Mouse (Mus musculus) right cerebral cortex, postnatal 14 days (tissue): Measurements from ENCODE around the gene Eef2.
"Not testable (repeated sequence)": the region's sequence is repeated elsewhere in the genome, so short reads cannot be mapped to it uniquely, and the experiment has no call there.

Experiments used
- DNase-seq: peaks from one replicate; pipeline ENCODE4 v3.0.0; 2022

The Eef2 gene

DNA sequence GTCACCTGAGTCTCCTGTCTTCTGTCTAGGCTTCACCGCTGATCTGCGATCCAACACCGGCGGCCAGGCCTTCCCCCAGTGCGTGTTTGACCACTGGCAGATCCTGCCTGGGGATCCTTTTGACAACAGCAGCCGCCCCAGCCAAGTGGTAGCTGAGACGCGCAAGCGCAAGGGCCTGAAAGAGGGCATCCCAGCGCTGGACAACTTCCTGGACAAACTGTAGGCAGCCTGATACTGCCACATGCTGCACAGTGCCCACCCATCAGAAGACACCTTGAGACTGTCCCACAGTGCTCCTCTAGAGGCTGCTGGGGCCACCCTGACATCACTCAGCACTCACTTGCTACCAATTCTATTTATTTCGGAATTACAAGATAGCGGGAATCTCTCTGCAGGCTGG, 5.4 kb downstream of the Eef2 start:
- DNase-seq, result not testable (repeated sequence)

DNA sequence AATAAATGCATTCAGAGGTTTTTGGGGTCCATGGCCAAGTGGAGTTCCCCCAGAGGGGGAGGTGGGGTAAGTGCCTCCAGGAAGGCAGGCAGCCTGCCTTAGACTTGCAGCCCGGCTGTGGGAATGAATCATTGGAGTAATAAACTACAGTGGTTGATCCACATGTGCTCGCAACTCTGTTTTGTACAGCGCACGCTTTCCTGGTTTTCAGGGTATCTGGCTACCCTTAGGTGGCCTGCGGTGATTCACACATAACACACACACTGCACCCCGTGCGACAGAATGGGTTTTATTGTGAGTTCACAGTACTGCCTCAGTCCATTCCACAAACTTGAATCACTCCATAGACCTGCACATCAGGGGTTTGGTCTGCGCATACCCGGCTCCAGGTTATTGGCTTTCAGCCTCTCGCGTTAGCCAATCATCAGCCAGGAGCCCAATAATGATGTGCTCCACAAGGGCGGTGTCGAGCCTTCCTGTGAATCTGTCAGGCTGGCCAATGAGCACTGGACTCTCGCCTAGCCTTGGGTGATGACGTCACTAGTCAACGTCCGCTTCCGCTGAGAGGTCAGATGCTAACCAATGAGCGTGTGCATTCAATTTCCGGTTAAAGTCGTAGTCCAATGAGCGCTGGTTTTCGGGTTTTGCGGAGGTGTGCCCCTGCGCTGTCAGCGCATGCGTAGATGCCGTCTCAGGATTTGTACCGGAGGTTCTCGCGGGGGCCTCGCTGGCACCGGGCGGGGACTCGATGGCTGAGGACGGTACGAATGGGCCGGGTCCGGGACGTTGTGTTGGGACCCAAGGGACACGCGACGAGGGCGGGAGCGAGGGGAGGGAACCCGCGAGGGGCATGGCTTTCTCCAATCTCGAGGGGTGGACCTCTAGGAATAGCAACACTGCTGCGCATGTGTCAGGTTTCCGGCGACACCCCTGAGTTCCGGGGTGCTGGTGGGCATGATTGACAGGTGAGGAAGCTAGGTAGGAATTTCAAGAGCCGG, 6.2 kb downstream of the Eef2 start, which contains the start of gene Dapk3:
Gene Dapk3 (plus strand): TSS at position 670 of the 998 bp plus-strand sequence.
- DNase-seq, result peak; percentile 94

GRCm38 (mm10) chr10:81183805-81184204, 7.4 kb downstream of the Eef2 start, which contains the start of gene 4930442H23Rik:
Gene 4930442H23Rik, minus strand, starts transcription at chr10:81183849.
- no peak for DNase-seq

DNA sequence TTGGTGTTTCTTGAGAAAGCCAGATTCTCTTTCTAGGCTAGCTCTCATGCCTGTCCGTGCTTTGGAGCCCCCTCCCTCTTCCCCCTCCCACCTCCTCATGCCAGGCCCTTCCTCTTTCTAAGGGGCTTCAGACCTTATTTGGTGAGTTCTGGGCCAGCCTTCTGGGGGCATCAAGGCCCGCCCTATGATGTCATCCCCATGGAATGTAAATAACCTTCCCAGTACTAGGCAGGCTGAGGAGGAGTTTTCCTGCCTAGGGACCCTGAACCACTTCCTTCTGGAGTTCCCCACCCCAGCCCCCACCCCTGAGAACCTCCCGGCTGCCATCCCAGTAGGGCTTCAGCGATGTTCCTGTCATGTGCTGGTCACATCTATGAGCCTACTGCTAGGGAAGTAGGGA, 8.3 kb downstream of the Eef2 start:
- DNase-seq, result no peak

DNA sequence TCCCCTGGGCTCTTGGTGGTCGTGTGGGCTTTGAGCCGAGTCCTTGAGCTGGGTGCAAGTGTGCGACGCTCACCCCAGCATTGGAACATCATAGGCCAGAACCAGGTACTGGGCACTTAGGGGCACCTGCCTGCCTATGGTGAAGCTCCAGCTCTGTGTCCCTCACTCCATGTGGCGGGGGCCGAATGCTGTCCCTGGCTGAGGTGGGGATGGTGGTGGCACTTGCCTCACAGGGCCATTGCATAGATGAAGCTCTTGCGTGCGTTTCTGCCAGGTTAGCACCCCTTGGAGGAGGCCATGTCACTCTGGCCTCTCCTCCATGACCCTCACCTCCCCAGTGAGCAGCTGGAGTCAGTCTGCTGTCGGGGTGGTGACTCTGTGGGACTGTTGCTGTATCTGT, 10.7 kb downstream of the Eef2 start:
- DNase-seq, result no peak

DNA sequence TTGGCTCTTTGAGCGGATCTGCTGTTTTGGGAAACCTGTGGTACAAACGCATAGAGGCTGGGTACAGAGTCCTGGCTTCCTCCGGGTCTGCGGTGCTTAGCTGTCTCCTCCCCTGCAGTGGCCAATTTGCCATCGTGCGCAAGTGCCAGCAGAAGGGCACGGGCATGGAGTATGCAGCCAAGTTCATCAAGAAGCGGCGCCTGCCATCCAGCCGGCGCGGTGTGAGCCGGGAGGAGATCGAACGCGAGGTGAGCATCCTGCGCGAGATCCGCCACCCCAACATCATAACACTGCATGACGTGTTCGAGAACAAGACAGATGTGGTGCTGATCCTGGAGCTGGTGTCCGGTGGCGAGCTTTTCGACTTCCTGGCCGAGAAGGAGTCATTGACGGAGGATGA, 13.4 kb downstream of the Eef2 start:
- DNase-seq, result no peak

- no peak for DNase-seq
Observed at GRCm38 (mm10) chr10:81190236-81190911, 13.9 kb downstream of the Eef2 start.

GRCm38 (mm10) chr10:81190912-81191321, 14.5 kb downstream of the Eef2 start:
- no peak for DNase-seq

DNA sequence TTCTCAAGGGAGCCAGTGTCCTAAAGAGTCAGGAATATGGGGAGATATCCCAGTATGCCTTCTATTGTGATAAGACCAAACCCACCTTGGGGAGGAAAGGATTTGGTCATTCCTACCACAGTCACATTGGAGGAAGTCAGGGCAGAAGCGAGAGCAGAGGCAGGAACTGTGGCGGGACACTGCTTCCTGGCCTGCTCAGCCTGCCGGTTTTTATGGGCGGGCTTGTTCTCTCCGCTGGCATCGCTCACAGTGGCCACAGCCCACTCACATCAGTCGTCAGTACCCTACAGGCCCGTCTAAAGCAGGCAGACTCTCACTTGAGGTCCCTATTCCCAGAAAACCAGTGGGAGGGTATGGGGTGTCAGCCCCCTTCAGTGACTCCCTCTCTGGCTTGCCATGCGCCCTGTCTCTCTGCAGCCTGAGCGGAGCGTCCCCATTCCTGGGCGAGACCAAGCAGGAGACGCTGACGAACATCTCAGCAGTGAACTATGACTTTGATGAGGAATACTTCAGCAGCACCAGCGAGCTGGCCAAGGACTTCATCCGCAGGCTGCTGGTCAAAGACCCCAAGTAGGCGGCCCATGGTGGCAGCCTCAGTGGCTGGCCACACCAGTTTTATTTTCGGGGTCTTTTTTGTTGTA, 15.0 kb downstream of the Eef2 start:
- no peak for DNase-seq

DNA sequence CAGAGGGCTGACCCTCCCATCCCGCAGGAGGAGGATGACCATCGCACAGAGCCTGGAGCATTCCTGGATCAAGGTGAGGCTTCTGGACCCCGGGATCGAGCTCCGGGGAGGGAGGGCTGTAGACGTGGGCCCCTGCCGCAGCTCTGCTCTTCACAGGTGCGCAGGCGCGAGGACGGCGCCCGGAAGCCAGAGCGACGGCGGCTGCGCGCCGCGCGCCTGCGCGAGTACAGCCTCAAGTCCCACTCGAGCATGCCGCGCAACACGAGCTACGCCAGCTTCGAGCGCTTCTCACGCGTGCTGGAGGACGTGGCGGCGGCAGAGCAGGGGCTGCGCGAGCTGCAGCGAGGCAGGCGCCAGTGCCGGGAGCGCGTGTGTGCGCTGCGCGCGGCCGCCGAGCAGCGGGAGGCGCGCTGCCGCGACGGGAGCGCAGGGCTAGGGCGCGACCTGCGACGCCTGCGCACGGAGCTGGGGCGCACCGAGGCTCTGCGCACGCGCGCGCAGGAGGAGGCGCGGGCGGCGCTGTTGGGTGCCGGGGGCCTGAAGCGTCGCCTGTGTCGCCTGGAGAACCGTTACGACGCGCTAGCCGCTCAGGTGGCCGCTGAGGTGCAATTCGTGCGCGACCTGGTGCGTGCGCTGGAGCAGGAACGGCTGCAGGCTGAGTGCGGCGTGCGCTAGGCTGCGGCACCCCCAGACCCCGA, 16.0 kb downstream of the Eef2 start:
- peak; percentile 87 for DNase-seq

- DNase-seq, result no peak
Observed at GRCm38 (mm10) chr10:81192968-81193501, 16.6 kb downstream of the Eef2 start.

DNA sequence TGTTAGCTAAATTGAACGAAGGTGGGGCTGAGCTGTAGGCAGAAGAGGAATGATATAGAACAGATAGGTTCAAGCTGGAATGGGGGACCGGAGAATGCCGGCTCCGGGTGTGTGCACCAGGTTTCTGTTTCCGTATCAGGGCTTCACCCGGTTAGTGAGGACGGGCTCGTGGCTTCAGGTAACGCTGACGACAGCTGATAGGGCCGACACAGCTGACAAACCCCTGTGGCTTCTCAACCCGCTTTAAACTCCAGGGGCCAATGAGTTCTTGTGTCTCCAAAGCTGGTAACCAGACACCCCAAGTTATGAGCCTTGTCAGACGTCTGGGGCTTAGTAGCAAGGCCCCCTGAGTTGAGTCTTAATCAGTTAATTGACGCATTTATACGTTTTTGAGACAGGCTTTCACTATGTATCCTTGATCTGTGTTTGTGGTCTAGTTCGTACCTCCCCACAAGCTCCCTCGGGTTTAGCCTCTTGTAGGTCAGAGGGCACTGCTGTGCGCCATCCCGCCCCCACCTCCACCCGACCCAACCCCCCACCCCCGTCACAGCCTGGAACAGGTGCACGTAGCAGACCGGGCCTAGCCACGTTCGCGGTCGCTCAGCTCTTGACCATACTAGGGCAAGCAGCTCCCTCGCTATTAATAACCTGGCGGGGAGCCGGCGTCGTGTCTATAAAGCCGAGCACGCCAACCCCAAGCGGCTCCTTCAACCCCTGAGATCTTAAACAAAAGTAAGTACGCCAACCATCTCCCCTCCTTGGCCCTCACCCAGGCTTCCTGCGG, 17.8 kb downstream of the Eef2 start:
- peak; percentile 61 for DNase-seq

DNA sequence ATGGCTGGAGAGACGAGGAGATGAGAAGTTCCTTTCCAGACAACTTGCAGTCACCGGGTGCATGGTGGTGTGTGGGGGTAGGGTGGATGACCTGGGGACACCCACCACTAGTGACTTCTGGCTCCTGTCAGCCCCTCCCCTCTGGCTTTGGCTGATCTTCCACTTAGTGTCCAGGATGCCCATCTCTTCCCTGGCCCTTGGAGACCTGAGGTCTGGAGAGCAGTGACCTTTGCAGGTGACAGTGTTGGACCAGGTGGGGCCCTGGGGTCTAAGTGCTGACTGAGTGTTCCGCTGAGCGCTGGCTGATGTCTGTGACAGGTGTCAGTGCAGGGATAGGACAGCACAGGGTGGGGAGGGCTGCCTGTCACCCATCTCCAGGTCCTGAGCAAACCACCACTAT, 18.9 kb downstream of the Eef2 start:
- no peak for DNase-seq

DNA sequence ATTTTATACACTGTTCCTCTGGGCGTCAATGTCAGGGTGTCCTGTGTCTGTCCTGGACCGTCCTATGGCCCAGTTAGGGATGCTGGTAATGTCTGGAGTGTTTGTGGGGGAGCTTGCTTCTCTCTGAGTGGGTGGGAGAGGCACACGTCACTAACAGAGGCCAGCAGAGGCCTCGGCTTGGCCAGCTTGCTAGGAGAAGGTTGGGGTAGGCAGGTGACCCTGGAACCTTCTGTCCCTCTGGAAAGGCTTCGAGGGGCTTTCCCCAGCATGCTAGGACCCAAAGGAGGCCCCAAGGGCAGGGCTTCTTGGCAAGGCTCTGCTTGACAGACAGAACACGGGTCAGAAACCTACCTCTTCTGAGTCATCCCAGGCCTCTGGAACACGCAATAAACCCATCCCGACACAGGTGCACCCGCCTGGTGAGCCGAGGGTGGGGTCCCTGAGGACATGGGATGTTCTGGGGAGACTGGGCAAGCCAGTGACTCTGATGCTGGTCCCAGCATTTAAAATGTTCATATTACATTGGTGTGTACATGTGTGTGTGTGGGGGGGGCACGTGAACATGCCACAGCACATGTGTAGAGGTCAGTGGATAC, 20.1 kb downstream of the Eef2 start:
- no peak for DNase-seq

DNA sequence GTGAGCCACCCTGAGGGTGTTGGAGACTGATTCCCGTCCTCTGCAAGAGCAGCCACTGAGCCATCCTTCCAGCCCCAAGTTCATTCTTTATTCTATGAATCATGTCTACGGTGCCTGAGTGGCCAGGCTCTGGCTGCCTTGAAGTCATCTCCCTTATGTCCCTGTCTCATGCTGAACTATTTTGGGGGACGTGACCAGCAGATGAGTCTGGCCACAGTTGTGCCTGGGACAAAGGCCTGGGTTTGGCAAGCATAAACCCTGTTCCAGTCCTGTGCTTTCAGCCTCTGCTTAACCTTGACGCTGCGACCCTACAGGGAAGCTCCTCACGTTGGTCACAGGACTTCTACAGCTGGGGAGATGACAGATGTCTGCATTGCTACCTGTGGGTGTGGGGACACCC, 20.9 kb downstream of the Eef2 start:
- DNase-seq, result no peak

GRCm38 (mm10) chr10:81198230-81198629, 21.8 kb downstream of the Eef2 start:
- peak; percentile 59 for DNase-seq

- no peak for DNase-seq
Observed at GRCm38 (mm10) chr10:81198990-81199389, 22.6 kb downstream of the Eef2 start.

GRCm38 (mm10) chr10:81200141-81200540, 23.7 kb downstream of the Eef2 start:
- no peak for DNase-seq

DNA sequence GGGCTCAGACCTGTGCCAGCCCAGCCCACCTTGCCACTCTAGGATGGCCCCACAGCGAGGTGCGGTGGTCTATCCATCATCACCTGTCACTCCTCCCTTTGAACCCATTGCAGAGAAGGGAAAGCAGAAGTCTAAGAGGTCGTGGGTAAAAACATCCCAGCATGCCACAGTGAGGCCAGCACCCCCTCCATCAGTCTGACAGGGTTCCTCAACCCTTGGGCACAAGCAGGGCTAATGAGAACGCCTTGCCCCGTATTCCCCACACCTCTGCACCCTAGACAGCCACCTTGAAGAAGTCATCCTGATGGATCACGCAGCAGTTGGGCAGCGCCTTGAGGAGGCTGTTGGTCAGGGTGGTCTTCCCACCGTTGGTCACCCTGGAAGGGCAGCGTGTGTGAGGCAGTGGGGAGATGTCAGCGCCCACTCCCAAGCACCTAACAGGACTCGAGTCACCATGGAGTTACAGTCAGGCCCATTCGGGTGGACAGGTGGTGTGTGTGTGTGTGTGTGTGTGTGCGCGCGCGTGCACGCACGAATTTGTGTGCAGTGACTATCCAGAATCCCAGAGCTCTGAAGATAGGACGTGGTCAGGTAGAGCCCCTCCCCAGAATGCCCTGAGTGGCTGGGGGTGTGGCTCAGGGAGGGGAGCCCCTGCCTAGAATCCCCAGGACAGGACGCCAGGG, 24.3 kb downstream of the Eef2 start:
- no peak for DNase-seq
